Mouse (Mus musculus) erythroid progenitor cell, adult 5-6 weeks (primary cell): ENCODE measurements around the gene Wdfy4. TPM values are rescaled to one million over a fixed set of nuclear protein-coding genes. Genes with fewer than 3 reads are reported as not detected.

Experiments used
- ATAC-seq: replicated peaks from 2 replicates; pipeline ENCODE4 v1.8.0; 2016; ENCODE audit warnings: moderate number of reproducible peaks, mild to moderate bottlenecking, moderate TSS enrichment, inconsistent platforms; ENCODE audit not compliant: poor library complexity, low FRiP score, severe bottlenecking
- total RNA-seq, 2 experiments: library from RNA; stranded (forward) in 1 of 2; stranded (reverse) in 1 of 2; fragments of 150-400 nt in 1 of 2; fragments of 186-747, 209-891 nt in 1 of 2; gene quantifications; 2 replicates each; pipeline versions ENCODE4 v1.2.3 to v1.2.4; 2015 to 2017; ENCODE audit warnings: low replicate concordance in 2 of 2

Gene Wdfy4
- total RNA-seq, 2 experiments from 2014 or later, result 5.2 to 9.6 TPM

GRCm38 (mm10) chr14:32911187-32911586 lies 274.1 kb downstream of the Wdfy4 start:
- ATAC-seq, result no peak

Other genes starting within 250 kb of the Wdfy4 start
- not detected in 2 replicates for gene Lrrc18, start 194.1 kb downstream of the Wdfy4 start, total RNA-seq (2015; ENCODE audit: low replicate concordance)
- not detected in 2 replicates for gene Lrrc18, start 194.1 kb downstream of the Wdfy4 start, total RNA-seq (2017; ENCODE audit: low replicate concordance)
- not detected in 2 replicates for gene Arhgap22, start 28.5 kb upstream of the Wdfy4 start, total RNA-seq (2015; ENCODE audit: low replicate concordance)
- gene Arhgap22, start 28.5 kb upstream of the Wdfy4 start, total RNA-seq (2017; ENCODE audit: low replicate concordance), result 3.1 TPM in 1 of 2 replicates, not detected in the other